10 mouse cellular contexts compared by ENCODE assay signal in the genomic region with DNA sequence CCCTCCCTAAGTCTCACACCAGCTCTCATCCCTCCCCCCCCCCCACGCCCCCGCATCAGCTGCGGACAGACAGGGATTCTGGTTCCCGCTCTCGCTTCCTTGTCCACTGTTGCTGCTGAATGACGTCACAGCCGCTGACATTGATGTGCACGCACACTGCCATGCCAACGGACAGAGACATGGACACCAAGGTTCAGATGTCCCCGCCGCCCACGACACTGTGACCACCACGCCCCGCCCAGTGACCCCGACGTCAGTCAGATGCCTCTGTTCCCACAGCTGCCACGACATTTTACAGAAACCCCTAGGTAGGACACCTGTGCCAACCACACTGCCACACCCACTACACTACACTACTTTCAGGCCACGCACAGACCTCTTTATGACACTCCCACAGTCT.
A peak's percentile ranks its signal among the peaks of the same experiment; 100 is the strongest.
DNase-seq lines count a peak whose midpoint lies in the region; ATAC-seq and TF ChIP-seq lines count a peak whose summit lies in the region.
"Had no signal": no experiment of that assay in that cellular context is flagged by ENCODE, and none has a peak within 500 bp of the region (broad histone marks: within the 10 kb centered on the region; RNA-seq: fewer than 3 reads in every experiment).

No protein-coding gene starts in this region.

- no peaks in the 10 kb centered on the region for H3K36me3 ChIP-seq in kidney, postnatal 0 days (ENCODE audit: insufficient read depth, low read length)
- H3K36me3 ChIP-seq in kidney, embryonic 14.5 days (ENCODE audit: control insufficient read depth, insufficient read depth, low read length), result no peaks in the 10 kb centered on the region
- no peaks in the 10 kb centered on the region for H3K36me3 ChIP-seq in hindbrain, embryonic 12.5 days
- no peaks in the 10 kb centered on the region for H3K36me3 ChIP-seq in midbrain, embryonic 16.5 days (ENCODE audit: control insufficient read depth, insufficient read depth, low read length)

- no peaks in the 10 kb centered on the region for H3K27me3 ChIP-seq in kidney, postnatal 0 days (ENCODE audit: insufficient read depth, low read length)
- H3K27me3 ChIP-seq in kidney, embryonic 14.5 days (ENCODE audit: control insufficient read depth, insufficient read depth, low read length), result no peaks in the 10 kb centered on the region
- no peaks in the 10 kb centered on the region for H3K27me3 ChIP-seq in hindbrain, embryonic 12.5 days
- H3K27me3 ChIP-seq in midbrain, embryonic 16.5 days (ENCODE audit: control insufficient read depth, insufficient read depth, low read depth, low read length), result no peaks in the 10 kb centered on the region

- H3K9ac ChIP-seq in kidney, postnatal 0 days (ENCODE audit: low read depth, low read length), result no peak overlapping the region
- H3K9ac ChIP-seq in kidney, embryonic 14.5 days (ENCODE audit: low read depth, low read length), result no peak overlapping the region
- no peak overlapping the region for H3K9ac ChIP-seq in hindbrain, embryonic 12.5 days
- no peak overlapping the region for H3K9ac ChIP-seq in midbrain, embryonic 16.5 days (ENCODE audit: low read depth, low read length)
- H3K9ac ChIP-seq: liver, postnatal 0 days had no signal

- no peaks in the 10 kb centered on the region for H3K9me3 ChIP-seq in kidney, postnatal 0 days (replicated peaks; ENCODE audit: low read length)
- no peaks in the 10 kb centered on the region for H3K9me3 ChIP-seq in kidney, embryonic 14.5 days (ENCODE audit: control insufficient read depth, low read length)
- H3K9me3 ChIP-seq in hindbrain, embryonic 12.5 days (replicated peaks), result peaks cover 32% of the 10 kb centered on the region
- 0 out of 2 replicates have a peak, but pooled peaks cover 9% of the 10 kb centered on the region for H3K9me3 ChIP-seq in midbrain, embryonic 16.5 days (replicated peaks; ENCODE audit: control insufficient read depth, low read length, poor library complexity, severe bottlenecking)

- no peak overlapping the region for H3K27ac ChIP-seq in kidney, postnatal 0 days
- no peak overlapping the region for H3K27ac ChIP-seq in kidney, embryonic 14.5 days (ENCODE audit: low read depth, low read length)
- H3K27ac ChIP-seq in hindbrain, embryonic 12.5 days, result no peak overlapping the region
- H3K27ac ChIP-seq in midbrain, embryonic 16.5 days (ENCODE audit: low read length), result no peak overlapping the region

- H3K4me3 ChIP-seq in kidney, postnatal 0 days (replicated peaks; ENCODE audit: low read depth, low read length), result no peak overlapping the region
- no peak overlapping the region for H3K4me3 ChIP-seq in kidney, embryonic 14.5 days (ENCODE audit: low read length)
- H3K4me3 ChIP-seq in hindbrain, embryonic 12.5 days, result no peak overlapping the region
- H3K4me3 ChIP-seq in midbrain, embryonic 16.5 days (ENCODE audit: low read depth, low read length), result no peak overlapping the region

- H3K4me1 ChIP-seq in kidney, postnatal 0 days (replicated peaks; ENCODE audit: insufficient read depth, low read length), result no peaks in the 10 kb centered on the region
- H3K4me1 ChIP-seq in kidney, embryonic 14.5 days (ENCODE audit: control insufficient read depth, insufficient read depth, low read length), result no peaks in the 10 kb centered on the region
- H3K4me1 ChIP-seq in hindbrain, embryonic 12.5 days, result no peaks in the 10 kb centered on the region
- no peaks in the 10 kb centered on the region for H3K4me1 ChIP-seq in midbrain, embryonic 16.5 days (ENCODE audit: control insufficient read depth, insufficient read depth, low read length)

- no peak for DNase-seq in kidney, postnatal 0 days (ENCODE audit: low spot score)
- DNase-seq in ZHBTc4 (ENCODE audit: low read depth, low spot score), result peak; percentile 32
- no peak for DNase-seq in layer of hippocampus, adult 9-11 months
- DNase-seq: kidney, adult 11 months; liver, postnatal 0 days; thymus, postnatal 36 days had no signal

- no peak overlapping the region for H3K4me2 ChIP-seq in kidney, postnatal 0 days (ENCODE audit: low read length)
- H3K4me2 ChIP-seq in kidney, embryonic 14.5 days (replicated peaks; ENCODE audit: low read depth, low read length), result no peak overlapping the region
- H3K4me2 ChIP-seq in hindbrain, embryonic 12.5 days (replicated peaks), result peak overlapping the region; percentile 21; the same call in 1 of the 2 replicates
- peak overlapping the region; percentile 8; the same call in 1 of the 2 replicates for H3K4me2 ChIP-seq in midbrain, embryonic 16.5 days (ENCODE audit: low read length)

- ATAC-seq in kidney, postnatal 0 days (replicated peaks; ENCODE audit: low FRiP score, low read depth), result peak; percentile 52; the same call in 1 of the 2 replicates
- ATAC-seq in kidney, embryonic 14.5 days (ENCODE audit: low FRiP score, low TSS enrichment), result no peak
- ATAC-seq in hindbrain, embryonic 12.5 days (ENCODE audit: low FRiP score), result no peak
- no peak for ATAC-seq in midbrain, embryonic 16.5 days
- no peak for ATAC-seq in granulocyte monocyte progenitor cell, adult 5-6 weeks (replicated peaks; ENCODE audit: poor library complexity, severe bottlenecking)
- ATAC-seq: liver, postnatal 0 days had no signal

- TF ChIP-seq CTCF in kidney, postnatal 0 days (IDR thresholded peaks at IDR 0.05; ENCODE audit: low read depth), result no peak

- 66% methylated on average over 18 of the region's 18 CpGs for WGBS in kidney, postnatal 0 days
- 67% methylated on average over 18 of the region's 18 CpGs for WGBS in kidney, embryonic 14.5 days
- 64% methylated on average over 18 of the region's 18 CpGs for WGBS in hindbrain, embryonic 12.5 days
- 66% methylated on average over 18 of the region's 18 CpGs for WGBS in midbrain, embryonic 16.5 days

Comparison
In these comparisons a context has a peak if more than half of its experiments do, and no peak if none do; other contexts are left out.
1. H3K4me2 ChIP-seq: peak in hindbrain, embryonic 12.5 days (single experiment) and midbrain, embryonic 16.5 days (single experiment); none in kidney, postnatal 0 days (single experiment) and kidney, embryonic 14.5 days (single experiment).